Mouse (Mus musculus): ENCODE results near the gene Plekha5. TPM values are rescaled to one million over a fixed set of nuclear protein-coding genes. Genes with fewer than 3 reads are reported as not detected.

The Plekha5 gene
- total and polyA plus RNA-seq, 2 experiments from 2014 or later: 24.2 to 28.8 TPM

DNA sequence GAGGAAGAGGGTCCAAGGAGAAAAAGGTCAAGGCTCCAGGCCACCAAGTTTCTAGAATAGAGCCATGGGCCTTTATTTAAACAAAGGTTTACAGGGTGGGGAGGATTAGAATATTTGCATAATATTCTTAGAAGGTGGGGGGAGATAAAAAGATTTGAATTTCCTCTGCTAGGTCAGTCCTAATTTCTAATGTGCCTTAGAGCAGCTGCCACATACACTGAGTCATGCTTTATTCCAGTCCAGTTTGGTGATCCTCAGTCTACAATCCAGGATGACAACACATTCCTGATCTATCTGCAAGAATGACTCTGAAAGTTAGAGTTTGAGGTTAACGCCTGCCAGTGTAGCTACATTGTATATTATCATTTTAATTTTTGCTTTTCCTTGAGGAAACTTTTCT is 197.8 kb downstream of the Plekha5 start:
- DNase-seq (ENCODE audit: low spot score) (no peak), ATAC-seq (ENCODE audit: low FRiP score) (no peak)
- H3K4me3 ChIP-seq (ENCODE audit: low read depth, low read length): no peak overlapping the region
- H3K9me3 ChIP-seq (ENCODE audit: low read length): no peaks in the 10 kb centered on the region
- WGBS: 95% methylated on average over 1 of the region's 1 CpGs
- no peak overlapping the region for H3K4me2 ChIP-seq (ENCODE audit: low read depth, low read length, poor library complexity, severe bottlenecking)
- no peak overlapping the region for H3K27ac ChIP-seq (ENCODE audit: low read depth, low read length)
- no peaks in the 10 kb centered on the region for H3K27me3 ChIP-seq (ENCODE audit: insufficient read depth, low read length)
- no peaks in the 10 kb centered on the region for H3K36me3 ChIP-seq (ENCODE audit: insufficient read depth, low read length)
- no peak for TF ChIP-seq CTCF (IDR thresholded peaks at IDR 0.05)
- peaks cover 8% of the 10 kb centered on the region; the same call in 1 of the 2 replicates for H3K4me1 ChIP-seq (ENCODE audit: insufficient read depth, low read length)
- H3K9ac ChIP-seq (replicated peaks; ENCODE audit: low read length, poor library complexity, severe bottlenecking): no peak overlapping the region

GRCm38 (mm10) chr6:140622391-140623225 is 198.8 kb downstream of the Plekha5 start, which contains the start of gene Aebp2:
TSS of gene Aebp2 (plus strand) at chr6:140622663.
- TF ChIP-seq CTCF (IDR thresholded peaks at IDR 0.05): no peak
- ATAC-seq (ENCODE audit: low FRiP score) (no peak; the same call in 1 of the 2 replicates), DNase-seq (ENCODE audit: low spot score) (no peak)
- Histone ChIP-seq H3K4me2 (ENCODE audit: low read depth, low read length, poor library complexity, severe bottlenecking) (peak within 1 kb of the TSS; percentile 61), H3K27ac (ENCODE audit: low read depth, low read length) (peak within 1 kb of the TSS; percentile 98), H3K36me3 (ENCODE audit: insufficient read depth, low read length) (no peaks in the 10 kb centered on the region), H3K4me1 (ENCODE audit: insufficient read depth, low read length) (peaks cover 15% of the 10 kb centered on the region; the same call in 1 of the 2 replicates), H3K9ac (replicated peaks; ENCODE audit: low read length, poor library complexity, severe bottlenecking) (peak within 1 kb of the TSS; percentile 97), H3K4me3 (ENCODE audit: low read depth, low read length) (peak within 1 kb of the TSS; percentile 98), H3K9me3 (ENCODE audit: low read length) (no peaks in the 10 kb centered on the region), H3K27me3 (ENCODE audit: insufficient read depth, low read length) (no peaks in the 10 kb centered on the region)
- WGBS: 47% methylated on average over 30 of the region's 30 CpGs

GRCm38 (mm10) chr6:140623226-140624095 is 199.6 kb downstream of the Plekha5 start:
- H3K9me3 ChIP-seq (ENCODE audit: low read length): no peaks in the 10 kb centered on the region
- no peaks in the 10 kb centered on the region for H3K27me3 ChIP-seq (ENCODE audit: insufficient read depth, low read length)
- H3K4me1 ChIP-seq (ENCODE audit: insufficient read depth, low read length): peaks cover 18% of the 10 kb centered on the region; the same call in 1 of the 2 replicates
- peak overlapping the region; percentile 61 for H3K4me2 ChIP-seq (ENCODE audit: low read depth, low read length, poor library complexity, severe bottlenecking)
- peak; percentile 94 for ATAC-seq (ENCODE audit: low FRiP score)
- TF ChIP-seq CTCF (IDR thresholded peaks at IDR 0.05): no peak
- peak; percentile 95 for DNase-seq (ENCODE audit: low spot score)
- peak overlapping the region; percentile 98 for H3K27ac ChIP-seq (ENCODE audit: low read depth, low read length)
- no peaks in the 10 kb centered on the region for H3K36me3 ChIP-seq (ENCODE audit: insufficient read depth, low read length)
- WGBS: under 1% methylated on average over 78 of the region's 117 CpGs
- peak overlapping the region; percentile 98 for H3K4me3 ChIP-seq (ENCODE audit: low read depth, low read length)
- H3K9ac ChIP-seq (replicated peaks; ENCODE audit: low read length, poor library complexity, severe bottlenecking): peak overlapping the region; percentile 97

GRCm38 (mm10) chr6:140624096-140625051 is 200.5 kb downstream of the Plekha5 start:
- TF ChIP-seq CTCF (IDR thresholded peaks at IDR 0.05): no peak
- peak; percentile 42 for DNase-seq (ENCODE audit: low spot score)
- peak; percentile 35 for ATAC-seq (ENCODE audit: low FRiP score)
- peak overlapping the region; percentile 98 for H3K27ac ChIP-seq (ENCODE audit: low read depth, low read length)
- H3K4me2 ChIP-seq (ENCODE audit: low read depth, low read length, poor library complexity, severe bottlenecking): peak overlapping the region; percentile 61
- no peaks in the 10 kb centered on the region for H3K9me3 ChIP-seq (ENCODE audit: low read length)
- WGBS: 1% methylated on average over 67 of the region's 80 CpGs
- H3K4me3 ChIP-seq (ENCODE audit: low read depth, low read length): peak overlapping the region; percentile 98
- H3K36me3 ChIP-seq (ENCODE audit: insufficient read depth, low read length): no peaks in the 10 kb centered on the region
- peak overlapping the region; percentile 97 for H3K9ac ChIP-seq (replicated peaks; ENCODE audit: low read length, poor library complexity, severe bottlenecking)
- peaks cover 18% of the 10 kb centered on the region; the same call in 1 of the 2 replicates for H3K4me1 ChIP-seq (ENCODE audit: insufficient read depth, low read length)
- no peaks in the 10 kb centered on the region for H3K27me3 ChIP-seq (ENCODE audit: insufficient read depth, low read length)
